Mouse (Mus musculus): ENCODE results near the gene Trank1.

The Trank1 gene

DNA sequence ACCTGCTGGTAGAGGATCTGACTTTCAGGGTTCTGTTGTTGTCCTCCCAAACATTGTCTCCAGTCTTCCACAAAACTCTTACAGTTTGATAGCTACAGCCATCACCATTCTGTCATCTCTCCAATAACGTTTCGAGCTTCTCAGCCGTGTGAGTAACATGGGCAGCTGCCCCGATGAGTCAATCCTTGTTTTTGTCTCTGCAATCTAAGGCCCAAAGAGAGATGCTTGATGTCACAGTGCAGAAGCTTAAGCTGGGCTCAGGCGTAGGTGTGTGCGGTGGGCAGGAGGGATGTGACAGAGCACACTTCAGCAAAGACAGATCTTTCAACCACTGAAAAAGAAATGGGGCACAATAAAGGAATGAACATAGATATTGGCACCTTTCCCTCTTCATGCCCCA lies 7.5 kb upstream of the Trank1 start:
- DNase-seq: no peak

DNA sequence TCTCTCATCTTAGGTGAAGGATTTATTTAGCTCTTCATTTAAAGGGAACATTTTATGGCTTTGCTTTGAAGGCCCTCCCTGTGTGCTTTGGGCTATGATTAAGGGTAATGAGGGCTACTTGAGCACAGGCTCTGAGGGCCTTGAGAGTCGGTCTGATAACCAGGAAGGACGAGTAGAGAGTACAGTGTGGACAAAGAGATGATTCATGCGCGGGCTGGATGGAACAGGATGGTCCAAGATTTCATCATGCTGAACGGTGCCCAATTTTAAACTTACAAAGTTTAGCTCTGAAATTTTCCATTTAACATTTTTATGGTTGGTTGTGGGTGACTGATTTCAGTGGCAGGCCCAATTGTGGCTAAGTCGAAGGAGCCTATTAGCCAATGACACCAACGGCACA lies 5.4 kb upstream of the Trank1 start:
- DNase-seq: no peak

DNA sequence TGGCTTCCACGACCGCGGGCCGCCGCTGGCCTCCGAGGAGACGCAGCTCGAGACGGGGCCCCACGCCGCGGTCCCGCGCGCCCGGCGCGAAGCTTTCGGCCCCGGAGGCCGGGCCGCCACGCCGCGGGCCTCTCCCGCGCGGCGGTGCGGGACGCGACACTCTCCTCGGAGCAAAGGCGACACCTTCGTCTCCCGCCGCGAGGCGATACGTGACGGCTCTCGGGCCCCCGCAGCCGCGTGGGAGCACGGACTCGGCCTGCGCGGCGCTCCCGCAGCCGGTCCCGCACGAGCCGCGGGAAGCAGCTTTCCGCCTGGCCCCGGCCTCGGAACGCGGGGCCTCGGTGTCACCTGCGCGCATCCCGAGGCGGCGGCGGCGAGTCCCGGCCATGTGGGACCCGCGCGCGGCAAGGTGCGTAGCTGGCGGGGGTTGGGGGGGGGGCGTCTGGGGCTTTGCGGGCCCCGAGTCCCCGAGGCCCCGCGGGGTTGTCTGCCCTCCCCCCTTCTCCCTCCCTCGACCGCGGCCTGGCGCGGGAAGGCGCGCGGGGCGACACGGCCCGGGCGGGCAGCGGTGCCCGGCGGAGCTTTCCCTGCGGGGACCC lies 403 bp downstream of the Trank1 start:
- DNase-seq: no peak

DNA sequence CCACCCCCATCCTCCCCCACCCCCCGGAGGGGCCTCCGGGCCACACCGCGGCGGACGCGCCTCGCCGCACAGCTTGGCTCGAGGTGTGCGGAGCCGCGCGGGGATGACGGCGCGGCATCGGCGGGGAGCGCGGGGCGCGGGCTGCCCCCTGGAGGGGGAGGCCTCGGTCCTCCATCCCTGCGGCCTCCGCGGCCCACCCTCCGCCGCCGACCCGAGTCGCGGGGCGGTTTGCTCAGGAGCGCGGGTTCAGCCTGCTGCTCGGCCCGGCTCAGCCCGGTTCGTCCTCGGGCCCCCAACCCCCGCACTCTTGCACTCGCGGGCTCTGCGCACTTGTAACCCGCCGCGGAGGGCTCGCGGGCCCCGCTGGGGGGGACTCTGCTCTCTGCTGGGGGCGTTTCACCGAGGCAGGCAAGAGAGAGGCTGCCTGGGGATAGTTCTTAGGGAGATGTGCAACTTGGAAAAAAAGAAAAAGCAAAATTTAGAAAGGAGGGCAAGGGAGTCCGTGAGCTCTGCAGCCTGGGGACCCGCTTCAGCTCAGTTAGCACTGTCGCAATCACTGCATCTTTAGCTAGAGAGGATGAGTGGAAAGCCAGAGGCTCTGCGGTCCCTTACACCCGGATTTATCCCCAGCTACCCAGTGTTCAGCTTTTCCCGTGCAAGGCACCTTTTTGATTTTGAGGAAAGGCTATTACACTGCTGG lies 1.1 kb downstream of the Trank1 start:
- no peak for DNase-seq

DNA sequence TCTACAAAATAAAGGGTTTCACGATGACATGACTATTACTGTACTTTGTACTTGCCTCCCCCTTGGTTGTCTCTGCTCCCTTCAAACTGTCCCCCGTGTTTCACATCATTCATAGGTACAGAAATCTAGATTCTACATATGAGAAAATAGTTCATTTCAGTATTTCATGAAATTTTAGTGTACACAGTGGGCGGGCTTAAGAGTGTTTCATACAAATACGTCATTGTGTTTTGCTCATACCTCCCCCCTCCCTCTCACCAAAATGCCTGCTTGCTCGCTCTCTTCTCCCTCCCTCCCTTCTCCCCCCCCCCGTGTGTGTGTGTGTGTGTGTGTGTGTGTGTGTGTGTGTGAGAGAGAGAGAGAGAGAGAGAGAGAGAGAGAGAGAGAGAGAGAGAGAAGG lies 1.8 kb downstream of the Trank1 start:
- no peak for DNase-seq

DNA sequence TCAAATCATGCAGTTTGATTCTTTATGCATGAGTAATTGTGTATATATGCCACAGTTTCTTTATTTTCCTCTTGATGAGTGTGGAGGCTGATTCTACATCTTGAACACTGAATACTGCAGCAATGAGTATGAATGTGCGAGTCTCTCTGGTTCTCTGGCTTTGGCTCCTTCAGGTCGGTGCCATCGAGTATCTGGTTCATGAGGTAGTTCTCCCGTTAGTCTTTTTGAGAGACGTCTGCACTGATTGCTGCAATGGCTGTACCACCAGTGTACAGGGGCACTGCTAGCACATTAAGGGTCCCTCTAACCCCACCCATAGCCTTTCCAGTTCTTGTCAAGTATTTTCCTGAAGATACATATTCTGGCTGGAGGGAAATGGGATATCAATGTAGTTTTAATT lies 2.3 kb downstream of the Trank1 start:
- no peak for DNase-seq

DNA sequence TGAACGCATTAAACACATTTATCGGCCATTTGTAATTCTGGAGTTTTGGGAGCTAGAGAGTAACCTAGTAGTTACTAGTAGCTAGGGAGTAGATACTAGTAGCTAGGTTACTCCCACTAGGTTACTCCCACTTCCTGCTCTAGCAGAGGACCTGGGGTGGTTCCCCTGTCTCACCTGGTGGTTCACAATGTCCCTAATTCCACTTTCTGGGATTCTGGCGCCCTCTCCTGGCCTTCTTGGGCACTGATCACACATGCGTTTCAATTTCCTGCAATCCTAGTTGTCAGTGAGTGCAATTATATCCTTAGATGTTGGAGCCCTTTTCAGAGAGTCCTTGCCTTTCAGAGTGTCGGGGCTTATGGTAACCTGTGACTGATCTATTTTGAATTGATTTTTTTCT lies 2.7 kb downstream of the Trank1 start:
- no peak for DNase-seq

DNA sequence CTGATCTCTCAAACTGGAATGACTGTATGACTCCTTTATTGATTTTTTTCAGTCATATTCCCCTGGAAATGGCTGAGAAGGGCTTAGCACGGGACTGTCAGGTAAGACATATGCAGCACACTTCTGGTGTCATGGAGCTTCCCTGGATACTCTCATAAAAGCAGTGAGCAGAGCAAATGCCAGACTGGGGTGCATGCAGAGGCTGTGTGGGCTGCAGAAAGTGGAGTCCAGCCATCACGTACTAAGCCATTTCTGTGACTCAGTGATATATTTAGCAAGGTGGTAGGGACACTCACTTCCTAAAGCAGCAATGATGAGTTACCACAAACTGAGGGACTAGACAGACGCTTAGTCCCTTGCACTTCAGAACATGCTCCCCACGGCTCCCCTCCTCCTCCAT lies 9.4 kb downstream of the Trank1 start:
- DNase-seq: no peak

DNA sequence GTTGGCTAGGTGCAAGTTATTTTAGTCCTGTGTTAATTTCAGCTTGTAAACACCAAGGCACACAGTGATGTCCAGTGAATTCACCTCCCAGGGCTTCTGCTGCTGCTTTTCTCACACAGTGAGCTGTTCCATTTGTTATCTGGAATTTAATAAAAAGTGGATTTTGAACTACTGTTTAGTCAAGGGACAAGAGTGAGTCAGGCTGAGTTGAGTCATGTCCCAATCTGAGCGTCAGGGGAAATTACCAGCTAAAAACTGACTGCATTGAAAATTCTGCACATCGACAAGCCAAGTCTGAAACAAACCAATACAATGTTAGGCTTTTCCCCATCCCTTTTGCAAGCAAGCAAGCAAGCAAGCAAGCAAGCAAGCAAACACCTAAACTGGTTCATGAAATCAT lies 13.3 kb downstream of the Trank1 start:
- no peak for DNase-seq

- no peak for DNase-seq
These were observed 18.3 kb downstream of the Trank1 start for GRCm38 (mm10) chr9:111329881-111330280.

GRCm38 (mm10) chr9:111333790-111334189 lies 22.3 kb downstream of the Trank1 start:
- DNase-seq: no peak

DNA sequence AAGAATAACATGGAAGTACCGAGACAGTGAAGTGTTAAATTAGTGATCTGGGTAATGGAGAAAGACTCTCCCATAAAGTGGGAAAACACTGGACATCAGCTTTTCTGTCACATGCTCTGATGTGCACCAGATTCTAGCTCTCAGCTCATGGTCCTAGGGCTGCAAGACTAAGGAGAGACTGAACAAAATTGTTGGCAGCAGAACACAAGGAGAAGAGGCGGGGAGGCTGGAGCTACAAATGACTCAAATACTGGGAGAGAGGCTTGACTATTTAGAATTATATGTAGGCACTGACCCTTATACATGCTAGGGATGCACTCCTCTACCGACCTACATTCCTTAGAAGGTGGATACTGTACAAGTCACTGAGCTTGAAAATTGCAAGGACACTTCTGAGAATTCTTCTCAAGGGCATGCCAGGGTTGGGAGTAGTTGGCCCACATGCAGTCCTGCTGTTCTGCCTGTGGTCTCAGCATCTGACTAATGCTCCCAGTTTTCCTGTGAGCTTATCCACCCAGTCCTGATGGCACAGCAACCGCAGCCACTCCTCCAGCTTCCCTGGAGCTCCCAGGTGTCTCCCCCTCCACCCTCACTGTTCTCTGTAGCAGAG lies 23.1 kb downstream of the Trank1 start:
- DNase-seq: no peak

- no peak for DNase-seq
These were observed 39.7 kb downstream of the Trank1 start for GRCm38 (mm10) chr9:111351233-111351632.

GRCm38 (mm10) chr9:111351641-111352040 lies 40.1 kb downstream of the Trank1 start:
- DNase-seq: no peak

DNA sequence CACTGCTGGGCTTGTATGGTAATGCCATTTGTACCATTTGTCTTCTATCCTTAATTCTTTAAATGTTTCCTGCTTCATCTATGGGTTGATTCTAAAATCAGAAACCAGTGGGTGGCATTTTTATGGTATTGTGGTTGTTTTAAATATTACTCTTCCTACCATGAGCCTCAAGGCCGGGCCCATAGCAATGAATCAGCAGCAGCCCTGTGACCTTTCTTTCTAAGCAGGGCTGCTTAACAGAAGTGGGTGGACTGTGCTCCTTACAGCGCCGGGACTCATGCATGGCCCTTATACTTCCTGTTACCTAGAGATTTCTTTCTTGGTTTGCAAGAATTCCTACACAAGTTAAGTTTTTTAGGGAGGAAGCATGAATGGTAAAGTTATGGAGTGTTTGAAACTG lies 41.1 kb downstream of the Trank1 start:
- no peak for DNase-seq

DNA sequence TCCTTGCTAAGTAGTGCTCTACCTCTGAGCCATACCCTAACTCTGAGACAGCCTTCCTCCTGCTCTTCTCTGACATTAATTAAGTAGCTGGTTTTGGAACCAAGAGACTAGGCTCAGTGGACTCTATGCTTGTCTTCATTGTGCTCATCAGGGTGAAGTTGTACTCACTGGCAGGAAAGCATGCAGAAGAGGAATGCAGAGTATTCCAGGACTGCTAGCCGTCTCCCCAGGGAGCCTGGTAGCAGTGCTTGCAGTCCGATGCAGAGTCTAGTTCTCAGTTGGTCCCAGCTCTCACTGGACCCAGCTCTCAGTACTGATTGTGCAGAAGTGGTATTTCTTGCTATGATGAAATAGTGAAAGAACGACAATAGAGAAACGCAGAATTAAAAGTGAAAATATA lies 43.5 kb downstream of the Trank1 start:
- DNase-seq: no peak

DNA sequence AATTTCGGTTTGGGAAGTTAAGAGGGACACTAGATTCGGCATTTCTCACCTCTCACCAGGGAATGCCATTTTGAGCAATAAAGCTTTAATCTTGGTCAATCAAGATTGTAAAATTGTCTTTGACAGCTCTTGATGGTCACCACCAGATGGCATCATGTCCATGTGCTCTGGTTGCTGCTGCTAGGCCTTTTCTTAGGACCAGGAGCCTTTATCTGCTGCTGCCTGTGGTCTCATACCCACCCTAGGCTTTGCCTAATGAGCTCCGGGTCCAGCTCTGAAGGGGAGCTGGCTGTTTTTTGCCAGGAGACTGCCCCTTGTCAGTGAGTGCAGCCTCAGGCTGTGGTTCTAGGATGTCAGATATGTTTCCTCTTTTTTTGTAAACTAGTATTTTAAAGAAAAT lies 44.8 kb downstream of the Trank1 start:
- DNase-seq: no peak

- DNase-seq: no peak
These were observed 52.1 kb downstream of the Trank1 start for GRCm38 (mm10) chr9:111363656-111364055.

DNA sequence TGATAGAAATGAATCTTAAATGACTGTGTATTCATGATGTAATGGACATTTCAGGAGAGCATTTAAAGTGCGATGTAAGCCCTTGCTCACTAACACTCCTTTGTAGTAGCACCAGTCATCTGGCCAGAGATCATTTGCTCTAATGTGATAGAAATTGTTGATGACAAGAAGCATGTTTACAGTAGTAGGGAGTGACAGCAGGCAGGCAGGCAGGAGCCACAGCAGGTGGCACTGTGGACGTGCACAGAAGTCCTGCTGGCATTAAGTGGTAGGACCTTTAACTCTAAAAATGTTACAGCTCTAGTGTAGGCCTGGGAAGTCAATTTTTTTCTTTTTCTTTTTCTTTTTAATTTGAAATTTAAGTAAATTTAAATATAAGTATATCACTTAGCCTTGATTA lies 56.2 kb downstream of the Trank1 start:
- no peak for DNase-seq

DNA sequence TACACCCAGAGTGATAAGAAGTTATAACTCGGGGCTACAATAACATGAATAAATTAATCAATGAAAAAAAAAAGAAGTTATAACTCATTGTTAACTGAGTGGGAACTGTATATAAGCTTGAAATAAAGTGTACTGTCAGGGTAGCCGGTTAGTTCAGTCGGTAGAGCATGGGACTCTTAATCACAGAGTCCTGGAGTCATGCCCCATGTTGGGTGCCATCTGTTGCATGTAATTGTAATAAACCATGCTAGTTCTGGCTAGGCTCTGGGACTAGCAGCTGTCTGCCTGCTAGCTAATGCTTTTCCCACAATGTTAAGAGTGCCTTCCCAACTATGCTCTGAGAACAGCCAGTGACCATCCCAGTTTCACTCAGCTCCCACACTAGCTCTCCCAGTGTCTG lies 60.5 kb downstream of the Trank1 start:
- no peak for DNase-seq

- DNase-seq: no peak
These were observed 66.3 kb downstream of the Trank1 start for GRCm38 (mm10) chr9:111377868-111378267.

DNA sequence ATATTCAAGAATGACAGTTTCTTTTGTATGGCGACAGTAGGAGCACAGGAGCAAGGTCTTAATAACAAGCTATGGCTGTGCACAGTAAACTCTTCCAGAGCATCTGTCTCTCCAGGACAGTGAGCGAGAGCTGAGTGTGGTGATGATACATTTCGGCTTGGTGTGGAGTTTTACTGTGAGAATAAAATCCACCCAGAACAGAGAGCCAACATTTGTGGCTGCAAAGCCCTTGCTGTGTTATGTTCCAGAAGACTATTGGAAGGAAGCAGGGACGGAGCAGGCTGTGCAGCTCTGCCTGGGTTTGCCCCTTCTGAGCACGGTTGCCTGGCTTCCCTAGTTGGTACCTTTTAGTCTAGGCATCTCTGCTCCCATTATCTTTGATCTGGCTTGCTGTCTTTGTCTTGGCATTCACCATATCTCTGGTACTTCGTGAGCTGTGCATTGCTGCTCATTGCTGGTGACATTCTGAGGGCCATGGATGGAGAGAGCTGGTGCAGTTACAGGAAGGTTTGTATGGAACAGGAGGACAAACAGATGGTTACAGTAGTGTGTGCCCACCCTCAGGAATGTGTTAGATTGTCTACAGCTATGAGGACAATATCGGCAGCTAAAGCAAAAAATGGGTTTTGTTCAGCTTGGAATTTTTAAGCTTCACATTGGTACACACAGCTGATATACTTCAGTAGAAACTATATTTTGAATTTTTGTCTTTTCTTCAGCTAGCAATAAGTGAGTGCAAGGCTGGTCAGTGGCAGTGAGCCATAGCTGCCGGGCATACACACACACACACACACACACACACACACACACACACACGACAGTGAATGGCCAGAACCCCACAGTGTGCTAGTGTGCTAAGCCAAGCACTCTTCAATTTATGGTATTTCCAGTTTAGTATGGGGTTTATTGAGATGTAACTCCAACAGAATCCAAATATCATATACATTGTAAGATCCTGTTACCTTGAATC lies 69.8 kb downstream of the Trank1 start:
- no peak for DNase-seq

DNA sequence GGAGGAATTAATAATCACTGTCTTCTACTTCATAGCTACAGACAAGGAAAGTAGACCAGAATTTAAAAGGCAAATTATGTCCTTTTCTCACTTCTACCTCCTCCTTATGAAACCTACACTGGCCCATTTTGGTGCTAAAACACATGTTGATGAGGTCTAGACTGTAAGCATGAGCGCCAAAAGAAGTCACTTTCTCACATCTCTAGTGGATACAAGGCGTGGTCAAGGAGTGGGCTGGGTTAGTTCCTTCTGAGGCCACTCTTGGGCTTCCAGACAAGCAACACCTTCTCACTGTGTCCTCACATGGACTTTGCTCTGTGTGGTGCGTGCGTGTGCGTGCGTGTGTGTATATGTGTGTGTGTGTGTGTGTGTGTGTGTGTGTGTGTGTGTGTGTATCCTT lies 70.9 kb downstream of the Trank1 start:
- DNase-seq: no peak

DNA sequence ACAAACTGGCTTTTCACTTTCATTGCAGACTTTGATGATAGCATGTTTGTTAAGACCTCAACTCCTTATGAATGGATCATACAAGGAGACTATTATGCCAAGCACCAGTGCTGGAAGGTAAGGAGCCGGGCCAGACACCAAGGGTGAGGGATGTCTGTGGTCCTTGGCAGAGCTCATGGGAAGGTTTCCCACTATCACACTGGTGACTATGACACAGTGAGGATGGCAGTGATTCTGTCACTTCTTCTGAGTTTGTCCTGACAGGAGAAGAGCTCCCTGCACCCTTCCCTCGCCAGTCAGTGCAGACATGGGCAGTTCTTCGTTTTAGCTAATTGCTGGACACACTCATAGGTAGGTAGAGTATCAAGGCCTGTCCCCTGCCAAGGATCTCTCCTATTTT lies 71.5 kb downstream of the Trank1 start:
- no peak for DNase-seq
